Mouse (Mus musculus) C2C12 (cell line): ENCODE measurements around the gene Zc3h6.

Source experiments
- CTCF ChIP-seq: IDR thresholded peaks from one replicate; pipeline ENCODE4 v1.5.1; 2011; ENCODE audit not compliant: control insufficient read depth, insufficient read depth, insufficient read length
- MYOD1 ChIP-seq: IDR thresholded peaks from one replicate; pipeline ENCODE4 v1.6.1; 2011; ENCODE audit warnings: low read depth; ENCODE audit not compliant: control insufficient read depth, insufficient read length

DNA sequence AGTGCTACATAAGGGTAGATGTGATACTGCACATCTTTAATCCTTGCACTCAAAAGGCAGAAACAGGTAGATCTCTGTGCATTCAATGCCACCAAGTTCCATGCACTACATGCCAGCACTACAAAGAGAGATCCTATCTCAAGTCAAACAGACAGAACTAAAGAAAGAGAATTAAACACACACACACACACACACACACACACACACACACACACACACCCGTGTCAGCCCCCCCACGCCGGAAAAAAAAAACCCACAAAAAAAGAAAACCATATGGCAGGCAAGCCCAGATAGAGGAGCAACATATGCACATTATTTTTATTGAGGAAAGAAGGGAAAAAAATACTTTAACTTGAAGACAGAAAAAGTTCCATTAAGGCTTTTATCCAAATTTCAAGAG is 38.8 kb upstream of the Zc3h6 start:
- TF ChIP-seq CTCF (no peak), MYOD1 (no peak)
